ENCODE assay signal across 9 mouse cellular contexts in the genomic region with DNA sequence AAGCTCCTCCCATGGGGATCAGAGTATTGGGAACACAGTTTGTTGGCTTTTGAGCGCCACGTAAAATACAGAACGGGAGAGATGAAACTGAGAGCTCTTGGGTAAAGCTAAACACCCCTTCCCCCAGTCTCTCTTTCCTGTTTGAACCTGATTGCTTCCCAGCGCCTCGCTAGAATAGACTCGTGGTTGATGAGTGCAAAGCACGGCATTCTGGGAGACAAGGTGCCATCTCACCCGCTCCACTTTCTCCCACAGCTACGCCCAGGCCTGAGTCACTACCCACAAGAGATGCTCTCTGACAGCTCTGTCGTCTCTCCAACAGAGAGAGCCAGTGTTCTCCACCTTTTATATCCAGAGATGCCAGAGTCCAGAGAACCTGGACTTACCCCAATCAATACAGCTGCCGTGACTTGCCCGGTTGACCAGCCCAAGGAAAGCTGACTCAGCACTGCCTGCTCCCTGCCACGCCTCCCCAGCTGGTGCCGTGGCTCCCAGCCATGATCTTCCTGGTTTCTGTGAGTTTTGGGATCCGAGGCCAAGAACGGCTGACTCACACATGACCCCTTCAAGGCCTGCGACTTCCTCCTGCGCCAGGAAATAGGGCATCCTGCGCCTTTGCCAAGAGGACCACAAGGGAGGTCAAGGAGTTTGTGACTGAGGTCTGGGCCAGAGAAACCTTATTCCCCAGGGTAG. TPM values are rescaled to one million over a fixed set of nuclear protein-coding genes. Genes with fewer than 3 reads are reported as not detected.
DNase-seq lines count a peak whose midpoint lies in the region; ATAC-seq and TF ChIP-seq lines count a peak whose summit lies in the region.
"Had no signal": no experiment of that assay in that cellular context is flagged by ENCODE, and none has a peak within 500 bp of the region (broad histone marks: within the 10 kb centered on the region; RNA-seq: fewer than 3 reads in every experiment).

No protein-coding gene starts in this region.

- no peak for TF ChIP-seq CTCF in forebrain, postnatal 0 days (IDR thresholded peaks at IDR 0.05; ENCODE audit: low read depth)

- H3K27ac ChIP-seq in forebrain, postnatal 0 days (ENCODE audit: low read depth, low read length) = no peak overlapping the region
- H3K27ac ChIP-seq in forebrain, embryonic 14.5 days (ENCODE audit: low read depth, low read length) = no peak overlapping the region
- H3K27ac ChIP-seq in hindbrain, embryonic 14.5 days = no peak overlapping the region
- H3K27ac ChIP-seq: neural tube, embryonic 12.5 days had no signal

- DNase-seq in forebrain, postnatal 0 days = no peak
- DNase-seq in forebrain, embryonic 14.5 days (ENCODE audit: low spot score) = no peak
- peak; percentile 94 to 95 for DNase-seq in adrenal gland, postnatal 36 days
- peak; percentile 87 for DNase-seq in kidney, adult 9 months
- DNase-seq in layer of hippocampus, adult 9-10 months (ENCODE audit: low spot score) = no peak
- DNase-seq in hindbrain, embryonic 14.5 days (ENCODE audit: low spot score) = no peak

- H3K4me2 ChIP-seq in forebrain, postnatal 0 days (ENCODE audit: low read depth) = no peak overlapping the region
- H3K4me2 ChIP-seq in forebrain, embryonic 14.5 days (ENCODE audit: low read length) = no peak overlapping the region
- no peak overlapping the region for H3K4me2 ChIP-seq in hindbrain, embryonic 14.5 days (replicated peaks)
- H3K4me2 ChIP-seq: neural tube, embryonic 12.5 days had no signal

- no peak overlapping the region for H3K4me3 ChIP-seq in forebrain, postnatal 0 days (ENCODE audit: low read depth, low read length)
- no peak overlapping the region for H3K4me3 ChIP-seq in forebrain, embryonic 14.5 days (ENCODE audit: low read depth, low read length)
- peak overlapping the region; percentile 55 for H3K4me3 ChIP-seq in megakaryocyte, embryonic 14.5 days (replicated peaks)
- H3K4me3 ChIP-seq in hindbrain, embryonic 14.5 days (replicated peaks; ENCODE audit: low read length) = no peak overlapping the region
- H3K4me3 ChIP-seq: neural tube, embryonic 12.5 days had no signal

- H3K9ac ChIP-seq in forebrain, postnatal 0 days = no peak overlapping the region
- no peak overlapping the region for H3K9ac ChIP-seq in forebrain, embryonic 14.5 days (ENCODE audit: low read length)
- H3K9ac ChIP-seq in hindbrain, embryonic 14.5 days = no peak overlapping the region
- H3K9ac ChIP-seq: neural tube, embryonic 12.5 days had no signal

- no peaks in the 10 kb centered on the region for H3K27me3 ChIP-seq in forebrain, postnatal 0 days (ENCODE audit: insufficient read depth, low read length)
- 0 out of 2 replicates have a peak, but pooled peaks cover 4% of the 10 kb centered on the region for H3K27me3 ChIP-seq in forebrain, embryonic 14.5 days (replicated peaks; ENCODE audit: control insufficient read depth, insufficient read depth, low read length)
- peaks cover 42% of the 10 kb centered on the region for H3K27me3 ChIP-seq in megakaryocyte, embryonic 14.5 days (replicated peaks)
- no peaks in the 10 kb centered on the region for H3K27me3 ChIP-seq in hindbrain, embryonic 14.5 days (ENCODE audit: control insufficient read depth, insufficient read depth, low read length)
- H3K27me3 ChIP-seq: neural tube, embryonic 12.5 days had no signal

- peak; percentile 27; the same call in 1 of the 2 replicates for ATAC-seq in forebrain, postnatal 0 days
- ATAC-seq in forebrain, embryonic 14.5 days = no peak
- ATAC-seq in granulocyte monocyte progenitor cell, adult 5-6 weeks (replicated peaks; ENCODE audit: poor library complexity, severe bottlenecking) = peak; percentile 80
- ATAC-seq in hindbrain, embryonic 14.5 days (ENCODE audit: low FRiP score) = no peak

- no peaks in the 10 kb centered on the region for H3K36me3 ChIP-seq in forebrain, postnatal 0 days (ENCODE audit: insufficient read depth)
- no peaks in the 10 kb centered on the region for H3K36me3 ChIP-seq in forebrain, embryonic 14.5 days (ENCODE audit: control insufficient read depth, insufficient read depth, low read length)
- no peaks in the 10 kb centered on the region for H3K36me3 ChIP-seq in megakaryocyte, embryonic 14.5 days (replicated peaks; ENCODE audit: low read length)
- no peaks in the 10 kb centered on the region for H3K36me3 ChIP-seq in hindbrain, embryonic 14.5 days (replicated peaks; ENCODE audit: control insufficient read depth, insufficient read depth)
- H3K36me3 ChIP-seq: neural tube, embryonic 12.5 days had no signal

- no peaks in the 10 kb centered on the region for H3K9me3 ChIP-seq in forebrain, postnatal 0 days (ENCODE audit: low read length)
- H3K9me3 ChIP-seq in forebrain, embryonic 14.5 days (replicated peaks; ENCODE audit: control insufficient read depth, low read length) = no peaks in the 10 kb centered on the region
- H3K9me3 ChIP-seq in megakaryocyte, embryonic 14.5 days = peaks cover 22% of the 10 kb centered on the region
- H3K9me3 ChIP-seq in hindbrain, embryonic 14.5 days (ENCODE audit: control insufficient read depth, low read length) = no peaks in the 10 kb centered on the region
- H3K9me3 ChIP-seq: neural tube, embryonic 12.5 days had no signal

- no peaks in the 10 kb centered on the region for H3K4me1 ChIP-seq in forebrain, postnatal 0 days (ENCODE audit: insufficient read depth)
- H3K4me1 ChIP-seq in forebrain, embryonic 14.5 days (ENCODE audit: control insufficient read depth, insufficient read depth, low read length) = no peaks in the 10 kb centered on the region
- peaks cover 8% of the 10 kb centered on the region for H3K4me1 ChIP-seq in megakaryocyte, embryonic 14.5 days
- no peaks in the 10 kb centered on the region for H3K4me1 ChIP-seq in hindbrain, embryonic 14.5 days (replicated peaks; ENCODE audit: control insufficient read depth, insufficient read depth, low read length)
- H3K4me1 ChIP-seq: neural tube, embryonic 12.5 days had no signal

- 77% methylated on average over 19 of the region's 19 CpGs for WGBS in forebrain, postnatal 0 days
- WGBS in forebrain, embryonic 14.5 days = 80% methylated on average over 19 of the region's 19 CpGs
- WGBS in hindbrain, embryonic 14.5 days = 76% methylated on average over 19 of the region's 19 CpGs

RNA-seq across cellular contexts. Expression of a gene that starts 7.6 kb away (rescaled TPM):
- 9.5 and 17.5 TPM in 2 replicates for total RNA-seq in forebrain, postnatal 0 days (2014; rRNA removed)
- polyA plus RNA-seq in forebrain, postnatal 0 days (2015; fragmentation: Nextera tagmentation; extraction: Ambion mirVana) = 0.99 and 1.3 TPM in 2 replicates
- 10.4 and 12.4 TPM in 2 replicates for polyA plus RNA-seq in forebrain, embryonic 14.5 days (2014; fragmentation: Nextera tagmentation; extraction: Ambion mirVana)
- total RNA-seq in adrenal gland, postnatal 36 days (2021) = 1 to 10 TPM; 1.4 to 2.4 TPM
- total RNA-seq in granulocyte monocyte progenitor cell, adult 5-6 weeks (2014; fragmentation: Nextera tagmentation) = 3.7 and 5.5 TPM in 2 replicates
- 2.7 and 4.9 TPM in 2 replicates for total RNA-seq in granulocyte monocyte progenitor cell, adult 5-6 weeks (2017)
- 10.4 TPM in 1 of 2 replicates, not detected in the other for polyA plus RNA-seq in megakaryocyte, embryonic 14.5 days (2012; ENCODE audit: insufficient read depth, low replicate concordance)
- 7.5 and 7.7 TPM in 2 replicates for polyA plus RNA-seq in hindbrain, embryonic 14.5 days (2014; fragmentation: Nextera tagmentation; extraction: Ambion mirVana)

Comparison
In these comparisons a context has a peak if more than half of its experiments do, and no peak if none do; other contexts are left out.
1. ATAC-seq: peak in forebrain, postnatal 0 days (single experiment) and granulocyte monocyte progenitor cell, adult 5-6 weeks (single experiment); none in forebrain, embryonic 14.5 days (single experiment) and hindbrain, embryonic 14.5 days (single experiment).
2. DNase-seq: peak in adrenal gland, postnatal 36 days (2 of 2) and kidney, adult 9 months (single experiment); none in forebrain, postnatal 0 days (single experiment), forebrain, embryonic 14.5 days (single experiment), layer of hippocampus, adult 9-10 months (single experiment) and hindbrain, embryonic 14.5 days (single experiment).